Mouse (Mus musculus) intestine, embryonic 15.5 days (tissue): ENCODE data around the gene Swsap1. TPM values are rescaled to one million over a fixed set of nuclear protein-coding genes. Genes with fewer than 3 reads are reported as not detected.

Experiments
- ATAC-seq: fragments of 200-750 bp; cut with Nextera tagmentation; 2 replicates; pipeline ENCODE4 v1.8.0; 2017; ENCODE audit warnings: moderate TSS enrichment, moderate library complexity
- H3K27ac ChIP-seq: fragments of 300-500 bp; sonication (generic); 2 replicates; pipeline ENCODE4 v1.5.1; 2015; ENCODE audit warnings: mild to moderate bottlenecking, inconsistent platforms
- H3K27me3 ChIP-seq: fragments of 300-500 bp; sonication (generic); replicated peaks from 2 replicates; pipeline ENCODE4 v1.6.1; 2015; ENCODE audit warnings: inconsistent platforms
- H3K36me3 ChIP-seq: fragments of 300-500 bp; sonication (generic); 2 replicates; pipeline ENCODE4 v1.6.1; 2015; ENCODE audit warnings: inconsistent platforms
- H3K4me1 ChIP-seq: fragments of 300-500 bp; sonication (generic); replicated peaks from 2 replicates; pipeline ENCODE4 v1.6.1; 2015; ENCODE audit warnings: inconsistent platforms
- H3K4me2 ChIP-seq: fragments of 300-500 bp; sonication (generic); replicated peaks from 2 replicates; pipeline ENCODE4 v1.6.1; 2015; ENCODE audit warnings: mild to moderate bottlenecking, inconsistent platforms
- H3K4me3 ChIP-seq: fragments of 300-500 bp; sonication (generic); replicated peaks from 2 replicates; pipeline ENCODE4 v1.5.1; 2015; ENCODE audit warnings: inconsistent platforms
- H3K9ac ChIP-seq: fragments of 300-500 bp; sonication (generic); 2 replicates; pipeline ENCODE4 v1.6.1; 2015; ENCODE audit warnings: inconsistent platforms
- H3K9me3 ChIP-seq: fragments of 300-500 bp; sonication (generic); 2 replicates; pipeline ENCODE4 v1.6.1; 2016; ENCODE audit warnings: inconsistent platforms
- WGBS: fragments of 180-500 bp; shearing (Covaris S2); methylation state at CpG from one replicate; pipeline ENCODE4 v1.1.7; 2015; 5-methylcytosine and 5-hydroxymethylcytosine counted together
- polyA plus RNA-seq: library from polyadenylated mRNA; unstranded; fragments of >200 nt; fragmentation: Nextera tagmentation; extraction: Ambion mirVana; gene quantifications from 2 replicates; pipeline ENCODE4 v1.2.1, GENCODE M21; 2015

The Swsap1 gene
- polyA plus RNA-seq, 1 experiment from 2014 or later: 5.2 TPM

- H3K4me3 ChIP-seq: peak within 1 kb of the TSS; percentile 64
- H3K27ac ChIP-seq: peak within 1 kb of the TSS; percentile 64
- no peaks in the 10 kb centered on the region for H3K9me3 ChIP-seq
- H3K4me2 ChIP-seq: peak within 1 kb of the TSS; percentile 78
- H3K9ac ChIP-seq: peak within 1 kb of the TSS; percentile 55
- peaks cover 25% of the 10 kb centered on the region for H3K36me3 ChIP-seq
- H3K4me1 ChIP-seq: peaks cover 25% of the 10 kb centered on the region
- ATAC-seq: peak; percentile 100
- 6% methylated on average over 57 of the region's 57 CpGs for WGBS
- no peaks in the 10 kb centered on the region for H3K27me3 ChIP-seq
Measured at GRCm38 (mm10) chr9:22002194-22003162, 46.9 kb downstream of the Swsap1 start, which contains the start of the genes Ccdc151 and Prkcsh. TSS of gene Ccdc151 (minus strand) at chr9:22002634. TSS of gene Prkcsh (plus strand) at chr9:22002806.

- Histone ChIP-seq H3K27me3 (no peaks in the 10 kb centered on the region), H3K27ac (peak overlapping the region; percentile 64), H3K36me3 (peaks cover 29% of the 10 kb centered on the region), H3K4me1 (peaks cover 25% of the 10 kb centered on the region), H3K9me3 (no peaks in the 10 kb centered on the region), H3K9ac (peak overlapping the region; percentile 55), H3K4me2 (peak overlapping the region; percentile 78), H3K4me3 (peak overlapping the region; percentile 64)
- ATAC-seq: peak; percentile 35; the same call in 1 of the 2 replicates
- under 1% methylated on average over 18 of the region's 18 CpGs for WGBS
Measured at GRCm38 (mm10) chr9:22003163-22003554, 47.6 kb downstream of the Swsap1 start.

- Histone ChIP-seq H3K4me3 (0 out of 2 replicates have a peak overlapping the region, but pooled peaks have one; percentile 64), H3K27ac (no peak overlapping the region), H3K4me2 (peak overlapping the region; percentile 78; the same call in 1 of the 2 replicates), H3K36me3 (peaks cover 40% of the 10 kb centered on the region), H3K9ac (no peak overlapping the region), H3K4me1 (peaks cover 25% of the 10 kb centered on the region), H3K9me3 (no peaks in the 10 kb centered on the region), H3K27me3 (no peaks in the 10 kb centered on the region)
- 78% methylated on average over 12 of the region's 12 CpGs for WGBS
- ATAC-seq: no peak
Measured at GRCm38 (mm10) chr9:22004546-22004945, 49.0 kb downstream of the Swsap1 start.

Other genes starting within 250 kb of the Swsap1 start
- 76.7 and 81.2 TPM in 2 replicates for gene Ldlr, start 232.3 kb upstream of the Swsap1 start, polyA plus RNA-seq
- gene Spc24, start 195.5 kb upstream of the Swsap1 start, polyA plus RNA-seq: 94.2 and 107 TPM in 2 replicates
- 16.3 and 16.7 TPM in 2 replicates for gene Kank2, start 157.0 kb upstream of the Swsap1 start, polyA plus RNA-seq
- gene Angptl8, start 120.2 kb upstream of the Swsap1 start, polyA plus RNA-seq: 8.2 and 12.0 TPM in 2 replicates
- gene Dock6, start 103.1 kb upstream of the Swsap1 start, polyA plus RNA-seq: 26.9 and 30.7 TPM in 2 replicates
- 34.6 and 41.9 TPM in 2 replicates for gene Rab3d, start 37.6 kb upstream of the Swsap1 start, polyA plus RNA-seq
- 3.1 and 4.2 TPM in 2 replicates for gene Ccdc159, start 28.3 kb upstream of the Swsap1 start, polyA plus RNA-seq
- gene Tmem205, start 28.2 kb upstream of the Swsap1 start, polyA plus RNA-seq: 71.7 and 81.7 TPM in 2 replicates
- 6.9 and 7.0 TPM in 2 replicates for gene Plppr2, start 18.7 kb upstream of the Swsap1 start, polyA plus RNA-seq
- 4.0 and 4.3 TPM in 2 replicates for gene Epor, start 7.8 kb downstream of the Swsap1 start, polyA plus RNA-seq
- 1.6 and 1.7 TPM in 2 replicates for gene Rgl3, start 33.7 kb downstream of the Swsap1 start, polyA plus RNA-seq
- 0.25 and 0.50 TPM in 2 replicates for gene Ccdc151, start 46.9 kb downstream of the Swsap1 start, polyA plus RNA-seq
- gene Prkcsh, start 47.1 kb downstream of the Swsap1 start, polyA plus RNA-seq: 105 and 122 TPM in 2 replicates
- 2.8 and 2.9 TPM in 2 replicates for gene Elavl3, start 96.3 kb downstream of the Swsap1 start, polyA plus RNA-seq
- not detected in 2 replicates for gene Gm49318, start 115.5 kb downstream of the Swsap1 start, polyA plus RNA-seq
- 9.7 and 10.6 TPM in 2 replicates for gene Zfp653, start 115.6 kb downstream of the Swsap1 start, polyA plus RNA-seq
- 44.4 and 50.0 TPM in 2 replicates for gene Ecsit, start 129.7 kb downstream of the Swsap1 start, polyA plus RNA-seq
- gene Cnn1, start 143.5 kb downstream of the Swsap1 start, polyA plus RNA-seq: 281 and 303 TPM in 2 replicates
- gene Elof1, start 161.4 kb downstream of the Swsap1 start, polyA plus RNA-seq: 143 and 157 TPM in 2 replicates
- gene Acp5, start 180.0 kb downstream of the Swsap1 start, polyA plus RNA-seq: 39.0 and 49.8 TPM in 2 replicates
- 88.6 and 90.0 TPM in 2 replicates for gene Pigyl, start 201.1 kb downstream of the Swsap1 start, polyA plus RNA-seq
- 0.29 and 0.90 TPM in 2 replicates for gene Zfp872, start 232.3 kb downstream of the Swsap1 start, polyA plus RNA-seq